Mouse (Mus musculus) neural tube, embryonic 14.5 days (tissue): Measurements from ENCODE around the gene Khk. TPM values are rescaled to one million over a fixed set of nuclear protein-coding genes. Genes with fewer than 3 reads are reported as not detected.

Experiments
- ATAC-seq: fragments of 200-750 bp; cut with Nextera tagmentation; 2 replicates; pipeline ENCODE4 v1.8.0; 2017; ENCODE audit warnings: low read depth, mild to moderate bottlenecking, moderate TSS enrichment, moderate library complexity
- H3K27ac ChIP-seq: fragments of 300-500 bp; sonication (generic); 2 replicates; pipeline ENCODE4 v1.5.1; 2014; ENCODE audit warnings: low read depth, mild to moderate bottlenecking, control low read depth, low read length, moderate library complexity, mixed read lengths
- H3K27me3 ChIP-seq: fragments of 300-500 bp; sonication (generic); 2 replicates; pipeline ENCODE4 v1.6.1; 2014; ENCODE audit warnings: low read length; ENCODE audit not compliant: control insufficient read depth, insufficient read depth
- H3K36me3 ChIP-seq: fragments of 300-500 bp; sonication (generic); 2 replicates; pipeline ENCODE4 v1.6.1; 2014; ENCODE audit warnings: low read length, mixed read lengths; ENCODE audit not compliant: control insufficient read depth, insufficient read depth
- H3K4me1 ChIP-seq: fragments of 300-500 bp; sonication (generic); 2 replicates; pipeline ENCODE4 v1.6.1; 2014; ENCODE audit warnings: low read length; ENCODE audit not compliant: control insufficient read depth, insufficient read depth
- H3K4me2 ChIP-seq: fragments of 300-500 bp; sonication (generic); 2 replicates; pipeline ENCODE4 v1.6.1; 2014; ENCODE audit warnings: mild to moderate bottlenecking, low read depth, low read length, control low read depth
- H3K4me3 ChIP-seq: fragments of 300-500 bp; sonication (generic); 2 replicates; pipeline ENCODE4 v1.5.1; 2014; ENCODE audit warnings: low read depth, low read length, control low read depth, mixed read lengths
- H3K9ac ChIP-seq: fragments of 300-500 bp; sonication (generic); replicated peaks from 2 replicates; pipeline ENCODE4 v1.6.1; 2014; ENCODE audit warnings: low read depth, mild to moderate bottlenecking, control low read depth, low read length, mixed read lengths
- H3K9me3 ChIP-seq: fragments of 300-500 bp; sonication (generic); 2 replicates; pipeline ENCODE4 v1.6.1; 2016; ENCODE audit warnings: low read length; ENCODE audit not compliant: control insufficient read depth
- WGBS: fragments of 180-500 bp; shearing (Covaris S2); extraction: QIAGEN DNeasy Blood & Tissue Kit; methylation state at CpG from one replicate; pipeline ENCODE4 v1.1.7; 2014; 5-methylcytosine and 5-hydroxymethylcytosine counted together
- polyA plus RNA-seq: library from polyadenylated mRNA; unstranded; fragments of >200 nt; fragmentation: Nextera tagmentation; extraction: Ambion mirVana; gene quantifications from 2 replicates; pipeline ENCODE4 v1.2.1, GENCODE M21; 2014

The Khk gene
- polyA plus RNA-seq, 1 experiment from 2014 or later: 8.3 TPM

GRCm38 (mm10) chr5:30909863-30910262 is 11.4 kb upstream of the Khk start:
- Histone ChIP-seq H3K4me3 (no peak overlapping the region), H3K9me3 (no peaks in the 10 kb centered on the region), H3K9ac (no peak overlapping the region), H3K36me3 (0 out of 2 replicates have a peak, but pooled peaks cover 6% of the 10 kb centered on the region), H3K4me1 (peaks cover 28% of the 10 kb centered on the region), H3K4me2 (no peak overlapping the region), H3K27ac (no peak overlapping the region), H3K27me3 (no peaks in the 10 kb centered on the region)
- ATAC-seq: no peak
- 83% methylated on average over 7 of the region's 7 CpGs for WGBS

GRCm38 (mm10) chr5:30910481-30910880 is 10.8 kb upstream of the Khk start:
- ATAC-seq: no peak
- Histone ChIP-seq H3K27me3 (no peaks in the 10 kb centered on the region), H3K4me3 (no peak overlapping the region), H3K4me1 (peaks cover 30% of the 10 kb centered on the region), H3K9ac (no peak overlapping the region), H3K27ac (no peak overlapping the region), H3K4me2 (no peak overlapping the region), H3K36me3 (0 out of 2 replicates have a peak, but pooled peaks cover 3% of the 10 kb centered on the region), H3K9me3 (no peaks in the 10 kb centered on the region)

- Histone ChIP-seq H3K4me2 (no peak overlapping the region), H3K27me3 (no peaks in the 10 kb centered on the region), H3K9ac (no peak overlapping the region), H3K36me3 (no peaks in the 10 kb centered on the region), H3K4me1 (peaks cover 21% of the 10 kb centered on the region), H3K27ac (peak overlapping the region; percentile 63), H3K9me3 (no peaks in the 10 kb centered on the region), H3K4me3 (no peak overlapping the region)
- no peak for ATAC-seq
- WGBS: 54% methylated on average over 5 of the region's 5 CpGs
Observed at GRCm38 (mm10) chr5:30912156-30912555, 9.1 kb upstream of the Khk start.

- H3K36me3 ChIP-seq: no peaks in the 10 kb centered on the region
- peaks cover 18% of the 10 kb centered on the region for H3K4me1 ChIP-seq
- no peak for ATAC-seq
- H3K9ac ChIP-seq: peak within 1 kb of the TSS; percentile 26
- 34% methylated on average over 13 of the region's 13 CpGs for WGBS
- no peaks in the 10 kb centered on the region for H3K27me3 ChIP-seq
- no peaks in the 10 kb centered on the region for H3K9me3 ChIP-seq
- peak within 1 kb of the TSS; percentile 4; the same call in 1 of the 2 replicates for H3K4me3 ChIP-seq
- peak within 1 kb of the TSS; percentile 63 for H3K27ac ChIP-seq
- peak within 1 kb of the TSS; percentile 25; the same call in 1 of the 2 replicates for H3K4me2 ChIP-seq
Observed at GRCm38 (mm10) chr5:30913060-30913841, 8.0 kb upstream of the Khk start, which contains the start of gene Emilin1. Emilin1 (plus strand) TSS chr5:30913402.

GRCm38 (mm10) chr5:30914101-30914635 is 7.1 kb upstream of the Khk start:
- Histone ChIP-seq H3K27ac (0 out of 2 replicates have a peak overlapping the region, but pooled peaks have one; percentile 63), H3K4me3 (peak overlapping the region; percentile 4; the same call in 1 of the 2 replicates), H3K9ac (peak overlapping the region; percentile 26), H3K27me3 (no peaks in the 10 kb centered on the region), H3K4me1 (peaks cover 14% of the 10 kb centered on the region; the same call in 1 of the 2 replicates), H3K9me3 (no peaks in the 10 kb centered on the region), H3K36me3 (no peaks in the 10 kb centered on the region), H3K4me2 (peak overlapping the region; percentile 25; the same call in 1 of the 2 replicates)
- no peak for ATAC-seq
- 78% methylated on average over 7 of the region's 7 CpGs for WGBS

- H3K4me2 ChIP-seq: peak overlapping the region; percentile 25; the same call in 1 of the 2 replicates
- H3K36me3 ChIP-seq: no peaks in the 10 kb centered on the region
- no peak overlapping the region for H3K4me3 ChIP-seq
- WGBS: 85% methylated on average over 6 of the region's 6 CpGs
- peaks cover 14% of the 10 kb centered on the region; the same call in 1 of the 2 replicates for H3K4me1 ChIP-seq
- H3K27me3 ChIP-seq: no peaks in the 10 kb centered on the region
- no peak for ATAC-seq
- H3K9ac ChIP-seq: peak overlapping the region; percentile 41; the same call in 1 of the 2 replicates
- H3K27ac ChIP-seq: no peak overlapping the region
- no peaks in the 10 kb centered on the region for H3K9me3 ChIP-seq
Observed at GRCm38 (mm10) chr5:30914849-30915248, 6.4 kb upstream of the Khk start.

- Histone ChIP-seq H3K9ac (peak overlapping the region; percentile 41; the same call in 1 of the 2 replicates), H3K4me3 (no peak overlapping the region), H3K9me3 (no peaks in the 10 kb centered on the region), H3K27me3 (no peaks in the 10 kb centered on the region), H3K27ac (no peak overlapping the region), H3K4me2 (peak overlapping the region; percentile 25; the same call in 1 of the 2 replicates), H3K4me1 (peaks cover 14% of the 10 kb centered on the region; the same call in 1 of the 2 replicates), H3K36me3 (no peaks in the 10 kb centered on the region)
- ATAC-seq: peak; percentile 26
- WGBS: 76% methylated on average over 9 of the region's 9 CpGs
Observed at GRCm38 (mm10) chr5:30915456-30915855, 5.8 kb upstream of the Khk start.

GRCm38 (mm10) chr5:30915974-30916433 is 5.2 kb upstream of the Khk start:
- Histone ChIP-seq H3K9me3 (no peaks in the 10 kb centered on the region), H3K36me3 (no peaks in the 10 kb centered on the region), H3K27ac (0 out of 2 replicates have a peak overlapping the region, but pooled peaks have one; percentile 16), H3K4me2 (peak overlapping the region; percentile 29; the same call in 1 of the 2 replicates), H3K4me3 (0 out of 2 replicates have a peak overlapping the region, but pooled peaks have one; percentile 7), H3K9ac (peak overlapping the region; percentile 28; the same call in 1 of the 2 replicates), H3K27me3 (no peaks in the 10 kb centered on the region), H3K4me1 (peaks cover 17% of the 10 kb centered on the region; the same call in 1 of the 2 replicates)
- ATAC-seq: peak; percentile 85
- 3% methylated on average over 7 of the region's 7 CpGs for WGBS
